Mouse (Mus musculus) heart, adult 18-20 months (tissue): ENCODE results near the gene Prex1. TPM values are rescaled to one million over a fixed set of nuclear protein-coding genes. Genes with fewer than 3 reads are reported as not detected.
"Not testable (repeated sequence)": the region's sequence is repeated elsewhere in the genome, so short reads cannot be mapped to it uniquely, and the experiment has no call there.

Experiments used
- DNase-seq, 2 experiments: peaks; one replicate each; pipeline ENCODE4 v3.0.0; 2021 to 2022; ENCODE audit warnings: mixed read lengths in 1 of 2
- long read RNA-seq, 2 experiments: library from polyadenylated mRNA; stranded (forward); transcript quantifications; one replicate each; pipeline ENCODE4 v2.0.0; 2021
- total RNA-seq, 2 experiments: library from RNA; stranded (reverse); gene quantifications; 2 replicates each; pipeline ENCODE4 v1.2.3; 2021

Gene Prex1
- 1 to 10 TPM; 5.1 to 6.8 TPM for total RNA-seq
- long read RNA-seq, experiment 1, partial matches to known transcripts, result 1 of 1 reads
- long read RNA-seq, experiment 1, other reads (novel, unspliced or antisense), result 0 of 1 reads
- long read RNA-seq, experiment 2, partial matches to known transcripts, result 0 of 1 reads
- long read RNA-seq, experiment 2, other reads (novel, unspliced or antisense), result 1 of 1 reads

- DNase-seq, result peak; percentile 98 to 99
Observed at GRCm38 (mm10) chr2:166713690-166714426, at the start of gene Prex1. Prex1 (minus strand) TSS chr2:166713832.

- DNase-seq, result no peak
Observed at GRCm38 (mm10) chr2:166757969-166758368, 44.3 kb upstream of the Prex1 start.

GRCm38 (mm10) chr2:166754760-166755159, 41.1 kb upstream of the Prex1 start:
- DNase-seq, result no peak

- DNase-seq, result no peak
Observed at GRCm38 (mm10) chr2:166754194-166754593, 40.6 kb upstream of the Prex1 start.

GRCm38 (mm10) chr2:166750620-166751191, 37.1 kb upstream of the Prex1 start:
- DNase-seq, result no peak

- DNase-seq, result peak; percentile 25 to 28
Observed at GRCm38 (mm10) chr2:166746261-166746913, 32.8 kb upstream of the Prex1 start.

GRCm38 (mm10) chr2:166745849-166746248, 32.2 kb upstream of the Prex1 start:
- DNase-seq, result peak in 1 of 2 experiments; percentile 39

- DNase-seq, result peak in 1 of 2 experiments; percentile 32
Observed at GRCm38 (mm10) chr2:166744433-166744832, 30.8 kb upstream of the Prex1 start.

- DNase-seq, result no peak
Observed at GRCm38 (mm10) chr2:166743504-166743903, 29.9 kb upstream of the Prex1 start.

GRCm38 (mm10) chr2:166741445-166741844, 27.8 kb upstream of the Prex1 start:
- DNase-seq, result no peak

- no peak for DNase-seq
Observed at GRCm38 (mm10) chr2:166740396-166740795, 26.8 kb upstream of the Prex1 start.

GRCm38 (mm10) chr2:166737307-166737706, 23.7 kb upstream of the Prex1 start:
- no peak for DNase-seq

- no peak for DNase-seq
Observed at GRCm38 (mm10) chr2:166735469-166736001, 21.9 kb upstream of the Prex1 start.

GRCm38 (mm10) chr2:166732860-166733259, 19.2 kb upstream of the Prex1 start:
- DNase-seq, result no peak

GRCm38 (mm10) chr2:166732146-166732545, 18.5 kb upstream of the Prex1 start:
- DNase-seq, result no peak

- DNase-seq, result not testable (repeated sequence)
Observed at GRCm38 (mm10) chr2:166731102-166731883, 17.7 kb upstream of the Prex1 start.

GRCm38 (mm10) chr2:166730567-166730915, 16.9 kb upstream of the Prex1 start:
- DNase-seq, result peak in 1 of 2 experiments; percentile 64

GRCm38 (mm10) chr2:166729656-166730566, 16.3 kb upstream of the Prex1 start:
- DNase-seq, result peak; percentile 79 to 91

GRCm38 (mm10) chr2:166729045-166729444, 15.4 kb upstream of the Prex1 start:
- no peak for DNase-seq

- no peak for DNase-seq
Observed at GRCm38 (mm10) chr2:166728261-166728680, 14.6 kb upstream of the Prex1 start.

GRCm38 (mm10) chr2:166727790-166728189, 14.2 kb upstream of the Prex1 start:
- no peak for DNase-seq
